Mouse (Mus musculus): ENCODE measurements around the gene Cpox.
"Not testable (repeated sequence)": the region's sequence is repeated elsewhere in the genome, so short reads cannot be mapped to it uniquely, and the experiment has no call there.

The Cpox gene

GRCm38 (mm10) chr16:58669917-58670630, at the start of gene Cpox:
Cpox (plus strand) TSS chr16:58670292.
- DNase-seq (ENCODE audit: low spot score), result peak; percentile 80

DNA sequence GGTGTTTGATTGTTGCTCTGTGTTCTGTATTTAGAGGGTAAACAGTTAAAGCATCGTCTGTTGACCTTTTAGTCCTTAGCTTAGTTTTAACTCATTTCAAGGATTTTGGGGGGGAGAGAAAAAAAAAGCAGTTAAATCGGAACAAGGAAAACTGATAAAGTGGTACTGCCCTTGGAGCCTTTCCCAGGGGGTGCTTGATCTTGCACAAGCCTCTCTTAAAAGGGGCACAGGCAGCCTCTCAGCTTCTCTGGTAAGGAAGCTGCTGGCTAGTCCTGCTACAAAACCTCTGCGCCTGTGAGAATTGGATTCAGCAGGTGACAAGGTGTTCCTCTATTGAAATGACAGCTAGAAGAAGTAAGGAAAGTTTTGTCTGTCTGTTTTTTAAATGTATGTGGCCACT, 47.7 kb upstream of the Cpox start:
- DNase-seq (ENCODE audit: low spot score), result no peak

GRCm38 (mm10) chr16:58623114-58623513, 47.0 kb upstream of the Cpox start:
- no peak for DNase-seq (ENCODE audit: low spot score)

DNA sequence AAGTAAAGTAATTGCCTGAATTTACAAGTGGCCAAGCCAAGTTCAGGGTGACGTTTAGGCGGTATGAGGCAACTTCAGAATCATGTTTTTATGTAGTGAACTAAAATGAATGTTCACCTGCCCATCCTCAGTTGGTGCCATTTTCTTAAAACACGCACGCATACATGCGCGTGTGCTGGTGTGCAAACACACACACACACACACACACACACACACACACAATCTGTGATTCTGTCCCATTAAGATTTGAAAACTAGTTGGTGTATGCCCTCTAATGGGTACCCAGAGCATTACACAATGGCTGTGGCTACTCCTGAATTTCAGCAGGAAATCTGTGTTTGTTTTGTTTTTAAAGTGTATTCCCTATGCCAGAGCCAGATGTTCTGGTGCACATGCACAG, 46.1 kb upstream of the Cpox start:
- peak; percentile 68 for DNase-seq (ENCODE audit: low spot score)

DNA sequence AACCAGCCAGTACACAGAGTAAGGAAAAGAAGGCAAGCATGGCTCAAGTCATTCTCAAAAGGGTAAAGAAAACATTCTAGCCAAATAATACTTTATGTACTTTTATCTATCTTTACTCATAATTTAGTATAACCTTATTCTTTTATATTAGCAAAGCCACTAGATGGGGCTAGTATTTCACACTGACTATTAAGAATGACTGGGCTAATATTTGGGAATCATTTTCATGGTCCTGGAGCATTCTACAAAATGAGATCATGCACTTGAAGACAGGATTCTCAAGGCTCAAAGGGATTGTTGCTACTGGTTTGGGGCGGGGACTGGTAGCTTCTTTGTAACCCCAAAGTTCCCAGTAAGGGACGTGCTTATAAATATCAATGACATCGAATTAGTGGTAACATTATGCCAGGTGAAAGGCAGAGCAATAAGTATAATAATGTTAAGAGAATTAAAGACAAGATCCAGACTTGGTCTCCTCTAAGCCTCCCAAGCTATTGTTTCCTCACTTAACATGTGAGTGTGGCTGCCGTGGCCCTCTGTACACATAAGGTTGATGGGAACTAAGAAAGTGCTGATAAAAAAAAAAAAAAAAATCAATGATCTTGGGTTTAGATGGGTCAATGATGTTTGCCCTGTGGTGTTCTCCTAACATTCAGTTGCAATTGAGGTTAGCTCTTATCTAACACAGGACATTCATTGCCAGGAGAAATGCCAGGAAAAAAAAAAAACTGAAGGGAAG, 42.3 kb upstream of the Cpox start:
- no peak for DNase-seq (ENCODE audit: low spot score)

DNA sequence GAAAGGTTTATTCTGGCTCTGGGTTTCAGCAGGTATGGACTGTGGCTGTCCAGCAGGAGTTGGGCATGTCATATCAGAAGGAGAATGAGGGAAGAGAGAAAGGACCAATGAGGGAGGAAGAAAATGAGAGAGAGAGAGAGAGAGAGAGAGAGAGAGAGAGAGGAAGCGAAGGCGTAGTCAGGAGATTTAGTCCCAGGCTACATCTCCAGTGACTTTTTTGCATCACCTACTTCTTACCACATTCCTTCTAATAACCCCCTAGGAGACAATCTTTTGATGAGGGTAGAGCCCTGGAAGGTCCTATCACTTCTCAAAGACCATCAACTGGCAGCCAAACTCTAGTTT, 41.8 kb upstream of the Cpox start:
- DNase-seq (ENCODE audit: low spot score), result no peak

DNA sequence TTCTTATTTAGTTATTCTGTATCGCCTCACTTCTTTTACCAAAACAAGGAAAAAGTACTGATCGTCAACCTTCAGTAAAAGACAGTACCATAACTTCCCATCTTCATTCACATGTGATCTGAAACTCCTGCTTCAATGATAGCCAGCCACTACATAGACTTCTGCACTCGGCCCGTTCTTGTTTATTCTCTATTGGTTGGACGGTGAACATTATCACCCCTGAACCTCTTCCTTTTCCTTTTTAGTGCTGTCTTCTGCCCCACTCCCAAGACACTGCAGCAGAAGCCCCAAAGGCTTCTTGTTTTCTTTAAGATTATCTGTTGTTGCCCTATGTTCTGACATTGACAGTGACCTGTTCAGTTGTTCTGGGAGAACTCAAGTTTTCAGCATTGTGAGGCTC, 41.1 kb upstream of the Cpox start:
- no peak for DNase-seq (ENCODE audit: low spot score)

DNA sequence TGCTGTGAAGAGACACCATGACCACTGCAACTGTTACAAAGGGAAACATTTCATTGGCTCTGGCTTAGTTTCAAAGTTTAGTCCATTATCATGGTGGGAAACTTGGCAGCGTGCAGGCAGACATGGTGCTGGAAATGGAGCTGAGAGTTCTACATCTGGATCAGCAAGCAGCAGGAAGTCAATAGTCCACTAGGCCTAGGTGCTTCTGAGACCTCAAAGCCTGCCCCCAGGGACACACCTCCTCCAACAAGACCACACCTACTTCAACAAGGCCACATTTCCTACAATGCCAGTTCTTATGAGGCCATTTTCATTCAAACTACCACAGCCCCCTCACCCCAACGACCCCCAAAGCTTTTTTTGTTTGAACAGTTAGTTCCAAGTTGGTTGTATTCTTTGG, 40.4 kb upstream of the Cpox start:
- no peak for DNase-seq (ENCODE audit: low spot score)

- no peak for DNase-seq (ENCODE audit: low spot score)
Measured at GRCm38 (mm10) chr16:58635866-58636265, 34.2 kb upstream of the Cpox start.

- no peak for DNase-seq (ENCODE audit: low spot score)
Measured at GRCm38 (mm10) chr16:58637448-58637847, 32.6 kb upstream of the Cpox start.

- no peak for DNase-seq (ENCODE audit: low spot score)
Measured at GRCm38 (mm10) chr16:58638016-58638415, 32.1 kb upstream of the Cpox start.

GRCm38 (mm10) chr16:58638689-58639175, 31.4 kb upstream of the Cpox start, which contains the start of gene E330017A01Rik:
E330017A01Rik (minus strand) TSS chr16:58638739.
- no peak for DNase-seq (ENCODE audit: low spot score)

GRCm38 (mm10) chr16:58649979-58650378, 20.1 kb upstream of the Cpox start:
- DNase-seq (ENCODE audit: low spot score), result no peak

DNA sequence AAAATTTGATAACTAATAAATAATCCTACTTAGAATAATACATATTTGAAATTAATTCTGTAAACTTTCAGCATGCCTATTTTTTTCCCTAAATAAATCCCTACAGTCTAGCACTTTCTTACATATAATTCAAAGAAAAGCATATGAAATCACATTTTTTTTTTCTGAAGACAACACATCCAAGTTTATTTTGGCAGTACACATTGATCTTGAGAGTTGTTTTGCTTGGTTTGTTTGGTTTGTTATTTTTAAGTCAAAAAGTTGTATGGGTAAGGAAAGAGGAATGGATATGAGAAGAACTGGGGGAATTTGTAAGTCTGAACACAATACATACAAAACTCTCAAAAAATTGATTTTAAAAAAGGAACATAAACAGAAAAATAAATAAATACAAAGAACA, 14.3 kb upstream of the Cpox start:
- no peak for DNase-seq (ENCODE audit: low spot score)

DNA sequence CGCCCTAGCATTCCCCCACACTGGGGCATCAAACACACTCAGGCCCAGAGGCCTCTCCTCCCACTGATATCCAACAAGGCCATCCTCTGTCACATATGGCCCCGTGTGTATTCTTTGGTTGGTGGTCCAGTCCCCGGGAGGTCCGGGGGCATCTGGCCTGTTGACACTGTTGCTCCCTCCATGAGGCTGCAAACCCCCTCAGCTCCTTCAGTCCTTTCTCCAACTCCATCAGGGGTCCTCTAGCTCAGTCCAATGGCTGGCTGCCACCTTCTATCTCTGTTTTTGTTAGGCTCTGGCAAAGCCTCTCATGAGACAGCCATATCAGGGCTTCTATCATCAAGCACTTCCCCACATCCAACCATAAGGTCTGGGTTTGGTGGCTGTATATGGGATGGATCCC, 13.6 kb upstream of the Cpox start:
- no peak for DNase-seq (ENCODE audit: low spot score)

GRCm38 (mm10) chr16:58658668-58659067, 11.4 kb upstream of the Cpox start:
- no peak for DNase-seq (ENCODE audit: low spot score)

DNA sequence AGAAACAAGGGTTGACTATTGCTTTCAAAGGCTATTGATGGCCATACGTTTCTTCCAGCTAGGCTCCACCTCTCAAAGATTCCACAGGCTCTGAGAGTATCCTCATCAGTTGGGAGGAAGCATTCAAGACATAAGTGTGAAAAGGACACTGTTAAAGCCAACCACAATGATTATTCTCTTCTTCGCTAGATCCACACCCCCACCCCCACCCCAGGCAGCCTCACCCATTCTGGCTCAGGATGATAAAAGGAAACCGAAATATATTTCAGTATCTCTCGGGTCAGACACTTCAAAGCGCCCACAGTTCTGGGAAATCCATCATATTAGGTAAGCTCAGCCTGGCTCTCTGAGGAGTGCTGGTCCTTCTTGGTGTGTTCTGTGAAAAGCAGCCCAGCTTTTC, 8.3 kb upstream of the Cpox start:
- DNase-seq (ENCODE audit: low spot score), result no peak

- DNase-seq (ENCODE audit: low spot score), result no peak
Measured at GRCm38 (mm10) chr16:58662287-58662791, 7.8 kb upstream of the Cpox start.

DNA sequence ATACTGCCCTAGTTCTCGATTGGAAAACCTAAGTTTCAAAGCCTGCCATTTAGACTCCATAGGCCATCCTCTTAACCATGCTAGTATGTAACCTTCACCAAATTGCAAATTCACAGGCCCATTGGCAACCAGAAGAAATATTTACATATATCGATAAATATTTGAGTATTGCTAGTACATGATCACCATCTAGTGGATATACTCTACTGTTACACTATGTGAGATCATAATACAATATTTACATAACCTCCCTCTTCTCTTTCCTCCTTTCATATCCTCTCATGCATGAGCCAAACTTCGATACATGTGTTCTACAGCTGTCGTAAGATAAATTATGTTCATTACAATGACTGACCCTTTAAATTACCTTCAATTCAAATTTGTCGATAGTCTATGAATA, 7.1 kb upstream of the Cpox start:
- no peak for DNase-seq (ENCODE audit: low spot score)

GRCm38 (mm10) chr16:58663816-58664215, 6.3 kb upstream of the Cpox start:
- DNase-seq (ENCODE audit: low spot score), result no peak

- DNase-seq (ENCODE audit: low spot score), result not testable (repeated sequence)
Measured at GRCm38 (mm10) chr16:58665137-58665536, 5.0 kb upstream of the Cpox start.

DNA sequence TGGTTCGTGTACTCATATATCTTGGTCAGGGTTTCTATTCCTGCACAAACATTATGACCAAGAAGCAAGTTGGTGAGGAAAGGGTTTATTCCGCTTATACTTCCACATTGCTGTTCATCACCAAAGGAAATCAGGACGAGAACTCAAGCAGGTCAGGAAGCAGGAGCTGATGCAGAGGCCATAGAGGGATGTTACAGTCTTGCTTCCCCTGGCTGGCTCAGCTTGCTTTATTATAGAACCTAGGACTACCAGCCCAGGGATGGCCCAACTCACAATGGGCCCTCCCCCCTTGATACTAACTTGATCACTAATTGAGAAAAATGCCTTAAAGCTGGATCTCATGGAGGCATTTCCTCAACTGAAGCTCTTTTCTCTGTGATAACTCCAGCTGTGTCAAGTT, 3.4 kb upstream of the Cpox start:
- DNase-seq (ENCODE audit: low spot score), result not testable (repeated sequence)

DNA sequence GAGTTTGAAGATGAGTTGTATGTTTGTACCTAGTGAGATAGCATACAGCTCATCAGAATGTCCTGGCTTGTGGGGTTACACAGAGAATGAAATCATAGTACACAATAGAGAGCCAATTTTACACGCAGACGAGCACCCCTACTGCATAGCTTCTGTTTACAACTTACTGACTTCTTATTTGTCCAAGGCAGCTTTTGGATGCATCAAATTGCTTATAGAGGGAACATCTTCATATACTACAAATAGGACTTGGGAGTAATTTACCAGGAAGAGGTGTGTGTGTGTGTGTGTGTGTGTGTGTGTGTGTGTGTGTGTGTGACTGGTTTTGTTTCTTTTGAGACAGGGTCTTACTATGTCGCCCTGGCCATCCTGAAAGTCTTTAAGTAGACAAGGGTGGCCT, 1.5 kb upstream of the Cpox start:
- DNase-seq (ENCODE audit: low spot score), result peak; percentile 1

Data from layer of hippocampus, adult 11-12 months (tissue).